Mouse (Mus musculus): ENCODE measurements at regions not wholly inside any gene's neighbourhood (a gene's known extent, or its start where the extent isn't known, plus 50 kb on each side); places are given as distances from the start of the nearest gene placed in this dataset.

DNA sequence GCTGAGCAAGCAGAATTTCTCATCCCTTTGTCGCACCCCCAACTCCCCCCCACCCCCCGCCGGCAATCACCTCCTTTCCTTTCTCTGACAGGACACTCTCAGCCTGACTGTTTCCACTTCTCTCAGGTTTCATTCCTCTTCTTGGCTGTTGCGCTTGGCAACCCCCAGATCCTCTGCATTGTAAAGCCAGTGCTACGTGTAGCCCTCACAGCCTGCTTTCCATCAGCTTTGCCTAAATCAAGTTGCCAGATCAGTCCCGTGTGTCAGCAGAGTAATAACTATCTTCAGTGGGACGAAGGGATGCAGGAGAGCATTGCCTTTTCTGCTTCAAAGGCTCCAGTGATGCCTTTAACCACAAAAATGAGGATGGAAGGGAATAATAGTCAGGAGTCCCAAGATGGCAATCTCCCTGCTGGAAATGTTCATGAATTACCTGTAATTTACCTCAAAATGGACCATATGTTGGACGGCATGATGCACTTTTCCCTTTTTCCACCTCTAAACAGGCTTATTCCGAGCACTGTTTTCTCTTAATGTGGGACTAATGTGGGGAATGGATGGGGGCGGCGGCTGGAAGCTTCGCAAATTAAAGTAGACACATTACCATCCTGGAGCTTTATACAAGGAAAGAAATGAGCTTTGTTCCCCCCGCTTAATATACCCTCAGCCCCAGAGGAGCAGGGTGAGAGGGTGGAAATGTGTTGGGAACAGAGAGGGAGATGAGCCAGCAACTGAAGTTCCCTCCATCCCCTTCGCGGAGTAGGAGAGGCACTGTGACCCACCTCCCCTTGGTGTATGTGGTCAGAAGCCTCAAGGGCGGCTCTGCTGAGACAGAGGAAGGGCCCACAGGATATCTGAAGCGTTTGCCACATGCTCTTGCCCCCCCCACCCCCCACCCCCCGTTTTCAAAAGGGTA is 168.3 kb upstream of the Npvf start:
- TF ChIP-seq CTCF (IDR thresholded peaks at IDR 0.05; ENCODE audit: extremely low read depth, insufficient read depth, insufficient read length, insufficient replicate concordance) (no peak), POLR2A (IDR thresholded peaks at IDR 0.05; ENCODE audit: low read depth, low read length) (no peak)
